Mouse (Mus musculus) testis, adult 10 weeks (tissue): ENCODE measurements around the gene Rnf217. TPM values are rescaled to one million over a fixed set of nuclear protein-coding genes. Genes with fewer than 3 reads are reported as not detected.

ENCODE experiments used
- polyA plus RNA-seq: library from polyadenylated mRNA; stranded (reverse); fragments of 350-450 nt; fragmentation: Illumina TruSeq; extraction: RNeasy Lipid Tissue Mini Kit (QIAGEN cat#74804); gene quantifications from one replicate; pipeline ENCODE4 v1.2.3, GENCODE M21; 2014; ENCODE audit warnings: low read depth, low replicate concordance

Rnf217 gene
- polyA plus RNA-seq = 4.4 TPM

DNA sequence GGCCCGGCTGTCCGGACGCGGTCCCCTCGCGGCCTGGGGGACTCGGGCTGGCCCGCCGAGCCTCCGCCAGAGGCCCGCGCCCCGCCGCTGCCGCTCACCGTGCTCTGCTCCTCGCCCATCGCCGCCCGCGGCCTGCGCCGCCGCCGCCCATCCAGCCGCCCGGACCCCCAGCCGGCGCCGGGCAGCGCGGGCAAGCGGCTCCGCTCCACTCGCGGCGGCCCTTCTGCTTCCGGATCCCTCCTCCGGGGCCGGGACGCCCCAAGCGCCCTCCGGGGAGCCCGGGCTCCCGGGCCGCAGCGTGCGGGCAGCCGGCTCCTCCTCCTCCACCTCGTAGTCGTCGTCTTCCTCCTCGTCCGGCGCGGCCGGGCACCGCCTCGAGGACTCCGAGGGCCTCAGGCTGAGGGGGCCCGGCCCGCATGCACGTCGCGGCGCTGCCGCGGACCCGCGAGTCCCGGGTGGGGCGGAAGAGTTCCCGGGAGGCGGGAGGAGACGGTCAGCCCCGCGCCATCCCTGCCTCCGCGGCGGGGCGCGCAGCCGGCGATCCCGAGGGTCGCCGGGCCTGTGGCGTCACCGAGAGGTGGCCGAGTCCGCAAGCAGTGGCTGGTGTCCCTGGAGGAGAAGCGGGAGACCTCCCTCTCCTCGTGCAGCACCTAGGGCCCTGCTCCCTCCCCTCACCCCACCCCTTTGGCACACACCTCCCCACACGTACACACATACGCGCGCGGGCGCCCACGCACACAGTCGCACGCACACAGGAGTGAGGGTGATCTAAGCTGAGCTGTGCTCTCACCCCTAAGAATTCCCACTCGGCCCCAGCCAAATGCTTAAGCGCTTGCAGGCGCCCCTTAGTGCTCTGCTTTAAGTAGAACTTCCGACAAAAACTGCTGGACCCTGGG lies at the start of gene Rnf217:
TSS of gene Rnf217 (minus strand) at position 119 of the 896 bp plus-strand sequence.

GRCm38 (mm10) chr10:31445291-31446124 lies 163.5 kb downstream of the Rnf217 start, which contains the start of gene Tpd52l1:
Tpd52l1 (minus strand) TSS chr10:31445958.

Other genes with a start within 250 kb of the Rnf217 start
- 27.4 TPM for gene Tpd52l1, start 163.2 kb downstream of the Rnf217 start, polyA plus RNA-seq